Mouse (Mus musculus) adrenal gland, postnatal 4 days (tissue): ENCODE data around the gene Pan3. TPM values are rescaled to one million over a fixed set of nuclear protein-coding genes. Genes with fewer than 3 reads are reported as not detected.
A peak's percentile ranks its signal among the peaks of the same experiment; 100 is the strongest.

Experiments
- DNase-seq, 2 experiments: peaks; one replicate each; pipeline ENCODE4 v3.0.0; 2021 to 2022; ENCODE audit warnings: low spot score in 2 of 2, mixed read lengths in 2 of 2
- long read RNA-seq, 2 experiments: library from polyadenylated mRNA; stranded (forward); transcript quantifications; one replicate each; pipeline ENCODE4 v2.0.0; 2021
- total RNA-seq, 2 experiments: library from RNA; stranded (reverse); gene quantifications; 2 replicates each; pipeline ENCODE4 v1.2.3; 2021

The Pan3 gene
- total RNA-seq, result 100 to 1,000 TPM; 149 to 151 TPM
- long read RNA-seq, experiment 1, partial matches to known transcripts, result 2 of 5 reads
- long read RNA-seq, experiment 1, other reads (novel, unspliced or antisense), result 3 of 5 reads
- long read RNA-seq, experiment 2, full-length matches to known transcripts, result 4 of 34 reads
- long read RNA-seq, experiment 2, partial matches to known transcripts, result 17 of 34 reads
- long read RNA-seq, experiment 2, other reads (novel, unspliced or antisense), result 13 of 34 reads

DNA sequence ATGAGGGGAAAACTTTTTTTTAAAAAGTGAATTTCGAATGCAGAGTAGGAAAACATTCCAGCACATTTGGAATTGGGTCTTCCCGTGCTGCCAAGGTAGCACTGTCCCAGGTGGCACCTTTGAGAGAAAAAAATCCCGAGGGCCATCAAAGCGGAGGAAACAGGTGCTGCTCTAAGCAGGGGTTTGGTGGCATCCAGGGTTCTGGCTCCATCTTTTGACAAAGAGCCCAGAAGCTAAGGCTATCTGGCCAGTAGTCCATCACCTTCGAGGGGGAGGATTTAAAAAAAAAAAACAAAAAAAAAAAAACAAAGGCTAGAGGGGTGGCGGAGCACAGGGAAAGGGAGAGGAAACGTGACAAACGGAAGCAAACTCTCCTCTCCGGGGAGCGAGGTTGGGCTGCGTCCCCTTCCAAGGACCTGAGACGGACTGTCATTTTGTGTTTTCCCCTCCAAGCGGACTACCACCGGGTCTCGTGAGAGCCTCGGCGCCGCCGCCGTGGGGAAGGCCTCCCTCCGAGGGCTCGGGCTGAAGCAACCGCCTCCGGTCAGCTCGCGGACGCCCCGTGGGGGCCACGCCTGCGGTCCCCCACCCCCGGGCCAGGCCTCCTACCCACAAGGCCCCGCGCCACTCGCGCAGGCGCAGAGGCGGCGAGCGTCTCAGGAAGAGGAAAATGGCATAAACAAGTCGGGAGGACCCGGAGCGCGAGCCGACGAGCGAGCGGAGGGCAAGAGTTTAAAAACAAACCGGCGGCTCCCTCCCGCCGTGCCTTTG lies at the start of gene Pan3:
TSS of gene Pan3 (plus strand) at position 627 of the 771 bp plus-strand sequence.
- peak; percentile 94 to 95 for DNase-seq

- DNase-seq, result no peak
Observed at GRCm38 (mm10) chr5:147381396-147381795, 48.6 kb upstream of the Pan3 start.

- no peak for DNase-seq
Observed at GRCm38 (mm10) chr5:147386865-147387264, 43.1 kb upstream of the Pan3 start.

- DNase-seq, result no peak
Observed at GRCm38 (mm10) chr5:147388376-147389008, 41.5 kb upstream of the Pan3 start.

GRCm38 (mm10) chr5:147389052-147389451 lies 40.9 kb upstream of the Pan3 start:
- DNase-seq, result no peak

GRCm38 (mm10) chr5:147390772-147391171 lies 39.2 kb upstream of the Pan3 start:
- no peak for DNase-seq

GRCm38 (mm10) chr5:147392667-147393213 lies 37.2 kb upstream of the Pan3 start:
- DNase-seq, result no peak

GRCm38 (mm10) chr5:147395050-147395449 lies 34.9 kb upstream of the Pan3 start:
- no peak for DNase-seq

- DNase-seq, result peak in 1 of 2 experiments; percentile 3
Observed at GRCm38 (mm10) chr5:147399843-147400504, 30.0 kb upstream of the Pan3 start, which contains the start of gene Flt3. Flt3 (minus strand) TSS chr5:147400489.

DNA sequence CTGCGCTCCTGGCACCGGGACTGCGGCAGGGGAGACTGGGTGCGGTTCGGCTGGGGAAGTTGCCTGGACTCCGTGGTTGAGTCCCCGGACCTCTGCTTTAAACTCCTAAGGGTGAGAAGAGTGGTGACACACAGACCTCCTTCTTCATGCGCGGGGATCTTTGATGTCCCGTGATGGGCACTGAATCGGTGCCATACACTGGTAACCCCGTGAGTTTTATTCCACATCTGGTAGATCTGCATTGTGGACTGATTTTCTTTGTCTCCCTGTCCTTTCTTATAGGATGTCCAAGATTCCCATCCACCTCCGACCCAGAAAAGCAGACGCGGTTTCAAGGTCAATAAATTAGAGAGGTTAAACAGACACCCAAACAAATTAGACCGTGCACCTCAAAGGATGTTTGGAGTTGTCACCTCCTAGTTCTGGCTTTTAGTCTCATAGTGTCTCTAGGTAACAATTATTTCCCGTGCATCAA lies 29.4 kb upstream of the Pan3 start:
- DNase-seq, result no peak

DNA sequence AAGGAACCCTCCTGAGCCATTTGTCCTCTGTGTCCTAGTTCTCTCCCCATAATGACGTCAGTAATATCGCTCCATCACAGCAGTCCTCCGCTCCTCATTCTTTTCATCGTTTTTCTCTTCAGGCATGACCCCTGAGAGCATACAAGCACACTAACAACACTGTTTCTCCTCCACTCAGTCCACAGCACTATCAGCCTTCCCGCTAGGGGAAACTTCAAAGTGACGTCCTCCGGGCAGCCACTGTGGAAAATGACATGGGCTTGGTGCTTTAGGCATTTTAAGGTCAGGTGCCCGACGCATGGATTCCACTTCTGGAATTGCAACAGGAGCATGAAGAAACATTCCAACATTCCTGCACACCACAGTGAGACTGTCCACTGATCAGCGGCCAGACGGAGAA lies 28.9 kb upstream of the Pan3 start:
- no peak for DNase-seq

- DNase-seq, result peak in 1 of 2 experiments; percentile 19
Observed at GRCm38 (mm10) chr5:147402505-147402904, 27.5 kb upstream of the Pan3 start.

DNA sequence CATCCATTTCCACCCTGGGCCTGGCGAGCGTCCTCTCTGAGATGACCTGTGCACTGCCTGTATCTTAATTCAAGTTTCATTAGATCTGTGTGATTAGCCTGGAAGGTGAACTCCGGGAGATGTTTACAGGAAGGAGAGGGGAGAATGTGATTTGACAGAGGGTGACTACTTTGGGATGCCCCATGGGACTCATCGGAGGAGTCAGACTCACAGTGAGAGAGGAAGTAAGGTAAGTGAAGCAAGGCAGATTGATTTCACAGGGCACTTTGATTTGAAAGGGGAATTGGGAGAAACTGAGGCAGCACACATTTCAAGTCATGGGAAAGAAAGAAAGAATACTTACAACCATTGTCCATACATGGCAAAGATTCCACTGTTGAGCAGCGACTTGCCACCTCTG lies 23.8 kb upstream of the Pan3 start:
- no peak for DNase-seq

GRCm38 (mm10) chr5:147408731-147409130 lies 21.2 kb upstream of the Pan3 start:
- no peak for DNase-seq

DNA sequence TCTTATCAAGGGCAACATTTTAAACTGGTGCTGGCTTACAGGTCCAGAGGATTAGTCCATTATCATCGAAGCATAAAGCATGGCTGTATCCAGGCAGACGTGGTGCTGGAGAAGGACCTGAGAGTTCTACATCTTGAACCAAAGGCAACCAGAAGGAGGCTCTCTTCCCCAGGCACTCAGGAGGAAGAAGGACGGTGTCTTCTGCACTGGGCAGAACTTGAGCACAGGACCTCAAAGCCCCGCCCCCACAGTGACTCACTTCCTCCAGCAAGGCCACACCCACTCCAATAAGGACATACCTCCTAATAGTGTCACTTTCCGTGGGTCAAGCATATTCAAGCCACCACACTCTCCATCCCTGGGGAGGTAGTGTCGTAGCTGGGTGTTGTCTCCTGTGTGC lies 19.4 kb upstream of the Pan3 start:
- DNase-seq, result no peak

- no peak for DNase-seq
Observed at GRCm38 (mm10) chr5:147417986-147418385, 12.0 kb upstream of the Pan3 start.

GRCm38 (mm10) chr5:147418394-147419121 lies 11.4 kb upstream of the Pan3 start:
- DNase-seq, result peak in 1 of 2 experiments; percentile 20

DNA sequence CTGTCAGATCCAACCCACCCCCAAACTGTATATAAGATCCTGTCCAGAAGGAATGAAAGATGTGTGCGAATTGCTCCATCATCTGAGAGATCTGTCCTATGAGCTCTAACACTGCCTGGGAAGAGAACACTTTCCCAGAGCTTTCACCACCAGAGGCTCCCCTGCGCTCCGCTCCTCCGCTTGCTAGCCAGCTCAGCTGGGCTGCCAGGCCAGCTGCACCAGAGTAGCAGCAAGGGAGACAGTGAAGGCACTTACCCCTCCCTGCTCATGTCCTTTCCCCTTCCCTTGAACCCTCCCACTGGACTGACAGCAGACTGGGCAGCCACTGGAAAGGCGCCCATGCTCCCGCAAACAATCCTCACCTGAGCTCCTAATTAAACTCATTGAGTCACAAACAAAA lies 6.3 kb upstream of the Pan3 start:
- DNase-seq, result no peak

- no peak for DNase-seq
Observed at GRCm38 (mm10) chr5:147426048-147426805, 3.7 kb upstream of the Pan3 start.
